Mouse (Mus musculus) CH12.LX (cell line): ENCODE measurements around the gene Pik3ip1. TPM values are rescaled to one million over a fixed set of nuclear protein-coding genes. Genes with fewer than 3 reads are reported as not detected.

Experiments
- DNase-seq: peaks from one replicate; pipeline ENCODE4 v3.0.0-alpha.2; 2013; ENCODE audit errors: extremely low read depth
- H3K27ac ChIP-seq: 2 replicates; pipeline ENCODE4 v1.5.1; 2012; ENCODE audit warnings: low read depth, mild to moderate bottlenecking, control low read depth, moderate library complexity; ENCODE audit not compliant: insufficient read depth
- H3K27me3 ChIP-seq: replicated peaks from 2 replicates; pipeline ENCODE3; 2012; ENCODE audit warnings: inconsistent platforms
- H3K36me3 ChIP-seq, 2 experiments: replicated peaks in 1 of 2; 2 replicates each; pipeline versions ENCODE3 to v1.6.1; 2012; ENCODE audit warnings: inconsistent platforms in 1 of 2, low read length in 1 of 2, mild to moderate bottlenecking in 1 of 2, mixed read lengths in 1 of 2, moderate library complexity in 1 of 2; ENCODE audit not compliant: control insufficient read depth in 1 of 2, insufficient read depth in 1 of 2
- H3K4me1 ChIP-seq, 2 experiments: 2 replicates each; pipeline ENCODE4 v1.6.1; 2012; ENCODE audit warnings: inconsistent platforms in 1 of 2, moderate library complexity in 1 of 2; ENCODE audit not compliant: insufficient read depth in 2 of 2, control insufficient read depth in 1 of 2
- H3K4me2 ChIP-seq: 2 replicates; pipeline ENCODE4 v1.6.1; 2012; ENCODE audit warnings: low read depth, mild to moderate bottlenecking, control low read depth; ENCODE audit not compliant: poor library complexity, insufficient read depth, severe bottlenecking
- H3K4me3 ChIP-seq, 3 experiments: fragments of 150-350 bp in 1 of 3; sonication (generic) in 1 of 3; replicated peaks in 1 of 3; 2 replicates each; pipeline versions ENCODE3 to v1.5.1; 2011 to 2012; ENCODE audit warnings: low read depth in 2 of 3, low read length in 2 of 3, mild to moderate bottlenecking in 2 of 3, moderate library complexity in 2 of 3, control low read depth in 1 of 3, improper control_type of control experiment in 1 of 3, inconsistent platforms in 1 of 3, mixed read lengths in 1 of 3; ENCODE audit not compliant: poor library complexity in 1 of 3
- H3K79me2 ChIP-seq: replicated peaks from 2 replicates; pipeline ENCODE4 v1.6.1; 2012; ENCODE audit warnings: mild to moderate bottlenecking, moderate library complexity; ENCODE audit not compliant: control insufficient read depth, poor library complexity, insufficient read depth, severe bottlenecking; ENCODE audit errors: extremely low read depth
- H3K9ac ChIP-seq: 2 replicates; pipeline ENCODE4 v1.6.1; 2012; ENCODE audit warnings: low read depth, mild to moderate bottlenecking, control low read depth, moderate library complexity; ENCODE audit not compliant: insufficient read depth
- H3K9me3 ChIP-seq: replicated peaks from 2 replicates; pipeline ENCODE3; 2012; ENCODE audit warnings: low read length, inconsistent platforms, mixed read lengths
- CHD1 ChIP-seq: IDR thresholded peaks from 2 replicates; pipeline ENCODE4 v1.6.1; 2012; ENCODE audit warnings: low read depth, low read length, improper control_type of control experiment, inconsistent platforms
- CTCF ChIP-seq, 2 experiments: IDR thresholded peaks in 1 of 2; conservative IDR thresholded peaks in 1 of 2; 2 replicates each; pipeline ENCODE4 v1.5.1; 2011 to 2012; ENCODE audit warnings: low read depth in 2 of 2, low read length in 2 of 2, improper control_type of control experiment in 1 of 2, inconsistent platforms in 1 of 2, mild to moderate bottlenecking in 1 of 2, moderate library complexity in 1 of 2
- E2F4 ChIP-seq: IDR thresholded peaks from 2 replicates; pipeline ENCODE4 v1.6.1; 2011; ENCODE audit warnings: low read depth, low read length, improper control_type of control experiment; ENCODE audit not compliant: insufficient replicate concordance
- ETS1 ChIP-seq: conservative IDR thresholded peaks from 2 replicates; pipeline ENCODE4 v1.6.1; 2012; ENCODE audit warnings: low read depth, mild to moderate bottlenecking, inconsistent platforms, low read length, improper control_type of control experiment, moderate library complexity
- GABPA ChIP-seq: IDR thresholded peaks from 2 replicates; pipeline ENCODE4 v1.6.1; 2012; ENCODE audit warnings: low read depth, low read length, improper control_type of control experiment, inconsistent platforms; ENCODE audit not compliant: insufficient replicate concordance
- HCFC1 ChIP-seq: IDR thresholded peaks from 2 replicates; pipeline ENCODE4 v1.6.1; 2012; ENCODE audit warnings: low read depth, mild to moderate bottlenecking, inconsistent platforms, low read length, improper control_type of control experiment
- IRF4 ChIP-seq: IDR thresholded peaks from 2 replicates; pipeline ENCODE4 v1.6.1; 2014; ENCODE audit warnings: low read depth, mild to moderate bottlenecking, inconsistent platforms, low read length, improper control_type of control experiment
- JUN ChIP-seq: IDR thresholded peaks from 2 replicates; pipeline ENCODE4 v1.6.1; 2011; ENCODE audit warnings: low read depth, mild to moderate bottlenecking, low read length, improper control_type of control experiment, moderate library complexity; ENCODE audit not compliant: insufficient read depth
- JUND ChIP-seq: conservative IDR thresholded peaks from 2 replicates; pipeline ENCODE4 v1.6.1; 2011; ENCODE audit warnings: low read depth, low read length, improper control_type of control experiment
- KAT2A ChIP-seq: IDR thresholded peaks from 2 replicates; pipeline ENCODE4 v1.6.1; 2012; ENCODE audit warnings: low read length, improper control_type of control experiment, inconsistent platforms; ENCODE audit not compliant: insufficient replicate concordance
- MAFK ChIP-seq: IDR thresholded peaks from 2 replicates; pipeline ENCODE4 v1.6.1; 2011; ENCODE audit warnings: low read length, improper control_type of control experiment; ENCODE audit not compliant: insufficient replicate concordance
- MAZ ChIP-seq: IDR thresholded peaks from 2 replicates; pipeline ENCODE4 v1.6.1; 2012; ENCODE audit warnings: low read depth, mild to moderate bottlenecking, inconsistent platforms, low read length, improper control_type of control experiment, moderate library complexity
- MEF2A ChIP-seq: IDR thresholded peaks from 2 replicates; pipeline ENCODE4 v1.6.1; 2014; ENCODE audit warnings: low read depth, mild to moderate bottlenecking, inconsistent platforms, low read length, improper control_type of control experiment, borderline replicate concordance
- NELFE ChIP-seq: IDR thresholded peaks from 2 replicates; pipeline ENCODE4 v1.6.1; 2011; ENCODE audit warnings: low read depth, low read length, improper control_type of control experiment
- POLR2A ChIP-seq: IDR thresholded peaks from 2 replicates; pipeline ENCODE4 v1.6.1; 2011; ENCODE audit warnings: low read depth, mild to moderate bottlenecking, improper control_type of control experiment, low read length
- POLR2AphosphoS2 ChIP-seq: IDR thresholded peaks from 2 replicates; pipeline ENCODE4 v1.6.1; 2011; ENCODE audit warnings: low read depth, low read length, improper control_type of control experiment
- RAD21 ChIP-seq: IDR thresholded peaks from 2 replicates; pipeline ENCODE4 v1.6.1; 2011; ENCODE audit warnings: low read depth, mild to moderate bottlenecking, low read length, improper control_type of control experiment, moderate library complexity
- TCF12 ChIP-seq: IDR thresholded peaks from 2 replicates; pipeline ENCODE4 v1.6.1; 2014; ENCODE audit warnings: low read depth, mild to moderate bottlenecking, inconsistent platforms, low read length, improper control_type of control experiment
- UBTF ChIP-seq: IDR thresholded peaks from 2 replicates; pipeline ENCODE4 v1.6.1; 2012; ENCODE audit warnings: low read depth, mild to moderate bottlenecking, inconsistent platforms, low read length, improper control_type of control experiment, moderate library complexity
- USF1 ChIP-seq: IDR thresholded peaks from 2 replicates; pipeline ENCODE4 v1.6.1; 2014; ENCODE audit warnings: low read depth, mild to moderate bottlenecking, inconsistent platforms, low read length, improper control_type of control experiment
- USF2 ChIP-seq: conservative IDR thresholded peaks from 2 replicates; pipeline ENCODE4 v1.6.1; 2011; ENCODE audit warnings: low read depth, low read length, improper control_type of control experiment
- ZC3H11A ChIP-seq: IDR thresholded peaks from 2 replicates; pipeline ENCODE4 v1.6.1; 2012; ENCODE audit warnings: low read depth, mild to moderate bottlenecking, inconsistent platforms, low read length, improper control_type of control experiment
- ZKSCAN1 ChIP-seq: IDR thresholded peaks from 2 replicates; pipeline ENCODE4 v1.6.1; 2012; ENCODE audit warnings: low read depth, inconsistent platforms, low read length, improper control_type of control experiment, borderline replicate concordance
- ZMIZ1 ChIP-seq: IDR thresholded peaks from 2 replicates; pipeline ENCODE4 v1.6.1; 2012; ENCODE audit warnings: low read depth, mild to moderate bottlenecking, inconsistent platforms, low read length, improper control_type of control experiment
- ZNF384 ChIP-seq: IDR thresholded peaks from 2 replicates; pipeline ENCODE4 v1.6.1; 2012; ENCODE audit warnings: low read depth, low read length, improper control_type of control experiment, inconsistent platforms
- dilution Hi-C: fragments of 300-500 bp; cut with MboI; formaldehyde crosslinking; loops from 2 replicates; pipeline ENCODE4 v1.14.3; 2020; ENCODE audit warnings: low sequenced_read_pairs; ENCODE audit not compliant: extremely low pct_unique_long_range_greater_than_20kb, extremely low pct_ligation_motif_present
- in situ Hi-C: fragments of 300-500 bp; cut with MboI; formaldehyde crosslinking; loops from 3 replicates; pipeline ENCODE4 v1.14.3; 2019; ENCODE audit warnings: low sequenced_read_pairs, low pct_ligation_motif_present, low pct_unique_long_range_greater_than_20kb, mixed read lengths
- polyA plus RNA-seq: library from polyadenylated mRNA; unstranded; fragments of >175 nt; gene quantifications from 2 replicates; pipeline ENCODE4 v1.2.1, GENCODE M21; 2012; ENCODE audit warnings: low read depth; ENCODE audit not compliant: insufficient read length
- total RNA-seq, 2 experiments: library from RNA; depleted of rRNA; stranded (reverse); fragments of 300-350 nt in 1 of 2; fragments of >200 nt in 1 of 2; gene quantifications; 2 replicates each; pipeline ENCODE4 v1.2.3; 2012 to 2014

The Pik3ip1 gene
- total and polyA plus RNA-seq, 3 experiments: 0.39 to 2.6 (median 1.3) TPM

GRCm38 (mm10) chr11:3379427-3379826 is 49.2 kb downstream of the Pik3ip1 start:
- in situ Hi-C loops: no loop called here
- Histone ChIP-seq H3K4me1 (peaks cover 0 to 8% of the 10 kb centered on the region in 2 experiments; a peak in 1 of 4 replicates), H3K4me2 (no peak overlapping the region), H3K36me3 (peaks cover 35 to 84% of the 10 kb centered on the region in 2 experiments), H3K4me3 (no peak overlapping the region), H3K27me3 (no peaks in the 10 kb centered on the region), H3K9me3 (peaks cover 10% of the 10 kb centered on the region), H3K79me2 (no peaks in the 10 kb centered on the region), H3K9ac (no peak overlapping the region), H3K27ac (no peak overlapping the region)
- no peak for DNase-seq
- dilution Hi-C loops: no loop called here
- no peak for TF ChIP-seq IRF4
- no peak for TF ChIP-seq MEF2A
- TF ChIP-seq CTCF (conservative IDR thresholded peaks at IDR 0.05 in 1 of 2, IDR thresholded peaks at IDR 0.05 in 1 of 2; ENCODE audit: low read depth in 2 of 2, low read length in 2 of 2): no peak
- TF ChIP-seq UBTF: no peak
- TF ChIP-seq HCFC1: no peak
- TF ChIP-seq USF2: no peak
- no peak for TF ChIP-seq JUND
- TF ChIP-seq ZC3H11A: no peak
- no peak for TF ChIP-seq ZKSCAN1
- TF ChIP-seq MAFK: no peak
- TF ChIP-seq ZMIZ1: no peak
- TF ChIP-seq JUN: no peak
- TF ChIP-seq KAT2A: no peak
- no peak for TF ChIP-seq ETS1
- TF ChIP-seq ZNF384: no peak
- TF ChIP-seq MAZ: no peak

- Histone ChIP-seq H3K79me2 (no peaks in the 10 kb centered on the region), H3K27me3 (no peaks in the 10 kb centered on the region), H3K36me3 (peaks cover 47 to 84% of the 10 kb centered on the region in 2 experiments), H3K4me2 (no peak overlapping the region), H3K4me1 (peaks cover 0 to 8% of the 10 kb centered on the region in 2 experiments; a peak in 1 of 4 replicates), H3K9me3 (peaks cover 13% of the 10 kb centered on the region), H3K4me3 (no peak overlapping the region), H3K27ac (no peak overlapping the region), H3K9ac (no peak overlapping the region)
- in situ Hi-C loops (no loop called here), dilution Hi-C loops (no loop called here)
- no peak for DNase-seq
- TF ChIP-seq CHD1: no peak
- TF ChIP-seq TCF12: no peak
- TF ChIP-seq POLR2A: no peak
- TF ChIP-seq NELFE: no peak
- TF ChIP-seq POLR2AphosphoS2: no peak
- TF ChIP-seq USF1: no peak
- TF ChIP-seq ZKSCAN1: no peak
- TF ChIP-seq JUN: no peak
- no peak for TF ChIP-seq RAD21
- TF ChIP-seq E2F4: no peak
- no peak for TF ChIP-seq ZC3H11A
- no peak for TF ChIP-seq GABPA
Measured at GRCm38 (mm10) chr11:3381148-3381814, 51.1 kb downstream of the Pik3ip1 start.
